20 mouse cellular contexts compared by ENCODE assay signal in the genomic region with DNA sequence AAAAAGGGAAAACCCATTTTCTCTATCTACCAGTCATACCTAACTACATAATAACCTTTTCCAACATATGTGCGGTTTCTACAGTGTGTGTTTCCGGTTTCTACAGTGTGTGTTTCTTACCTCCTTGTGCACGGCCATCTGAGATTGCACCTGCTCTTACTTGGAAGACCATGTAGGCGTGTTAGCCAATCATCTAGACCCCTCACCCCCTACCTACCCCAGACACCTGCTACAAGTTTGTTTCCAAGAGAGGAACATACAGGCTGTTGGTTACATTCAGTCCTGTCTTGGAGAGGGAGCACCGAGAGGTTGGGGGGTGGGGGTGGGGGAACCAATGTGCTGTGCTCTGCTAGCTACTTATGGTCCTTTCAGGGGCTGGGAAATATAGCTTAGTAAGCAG. TPM values are rescaled to one million over a fixed set of nuclear protein-coding genes. Genes with fewer than 3 reads are reported as not detected.
DNase-seq lines count a peak whose midpoint lies in the region; ATAC-seq and TF ChIP-seq lines count a peak whose summit lies in the region.
"Had no signal": no experiment of that assay in that cellular context is flagged by ENCODE, and none has a peak within 500 bp of the region (broad histone marks: within the 10 kb centered on the region; RNA-seq: fewer than 3 reads in every experiment).

No protein-coding gene starts in this region.

- no peak overlapping the region for H3K9ac ChIP-seq in kidney, embryonic 15.5 days
- no peak overlapping the region for H3K9ac ChIP-seq in midbrain, postnatal 0 days (replicated peaks; ENCODE audit: low read length, poor library complexity, severe bottlenecking)
- no peak overlapping the region for H3K9ac ChIP-seq in midbrain, embryonic 13.5 days (replicated peaks)
- no peak overlapping the region; the same call in 1 of the 2 replicates for H3K9ac ChIP-seq in forebrain, embryonic 16.5 days (replicated peaks; ENCODE audit: low read depth, low read length)
- H3K9ac ChIP-seq: liver, embryonic 12.5 days had no signal

- peaks cover 62% of the 10 kb centered on the region for H3K27me3 ChIP-seq in kidney, embryonic 15.5 days
- no peaks in the 10 kb centered on the region for H3K27me3 ChIP-seq in midbrain, postnatal 0 days (ENCODE audit: insufficient read depth, low read length)
- H3K27me3 ChIP-seq in midbrain, embryonic 13.5 days = peaks cover 44% of the 10 kb centered on the region
- no peaks in the 10 kb centered on the region for H3K27me3 ChIP-seq in forebrain, embryonic 16.5 days (replicated peaks; ENCODE audit: control insufficient read depth, insufficient read depth, low read length)

- 79% methylated on average over 5 of the region's 5 CpGs for WGBS in kidney, embryonic 15.5 days
- WGBS in midbrain, postnatal 0 days = 86% methylated on average over 5 of the region's 5 CpGs
- 80% methylated on average over 5 of the region's 5 CpGs for WGBS in midbrain, embryonic 13.5 days
- 51% methylated on average over 5 of the region's 5 CpGs for WGBS in forebrain, embryonic 16.5 days

- H3K36me3 ChIP-seq in kidney, embryonic 15.5 days = no peaks in the 10 kb centered on the region
- H3K36me3 ChIP-seq in midbrain, postnatal 0 days (ENCODE audit: insufficient read depth, low read length) = no peaks in the 10 kb centered on the region
- H3K36me3 ChIP-seq in midbrain, embryonic 13.5 days = no peaks in the 10 kb centered on the region
- H3K36me3 ChIP-seq in forebrain, embryonic 16.5 days (ENCODE audit: control insufficient read depth, insufficient read depth) = no peaks in the 10 kb centered on the region
- H3K36me3 ChIP-seq: liver, embryonic 12.5 days had no signal

- H3K27ac ChIP-seq in kidney, embryonic 15.5 days = no peak overlapping the region
- H3K27ac ChIP-seq in midbrain, postnatal 0 days (ENCODE audit: low read depth, low read length) = no peak overlapping the region
- H3K27ac ChIP-seq in midbrain, embryonic 13.5 days = no peak overlapping the region
- peak overlapping the region; percentile 93 for H3K27ac ChIP-seq in forebrain, embryonic 16.5 days (ENCODE audit: low read length)
- H3K27ac ChIP-seq: liver, embryonic 12.5 days had no signal

- H3K9me3 ChIP-seq in kidney, embryonic 15.5 days (replicated peaks) = no peaks in the 10 kb centered on the region
- no peaks in the 10 kb centered on the region for H3K9me3 ChIP-seq in midbrain, postnatal 0 days (ENCODE audit: low read length)
- H3K9me3 ChIP-seq in midbrain, embryonic 13.5 days = no peaks in the 10 kb centered on the region; the same call in 1 of the 2 replicates
- no peaks in the 10 kb centered on the region for H3K9me3 ChIP-seq in forebrain, embryonic 16.5 days (ENCODE audit: control insufficient read depth, low read length)
- H3K9me3 ChIP-seq: liver, embryonic 12.5 days had no signal

- peak overlapping the region; percentile 90; the same call in 1 of the 2 replicates for H3K4me2 ChIP-seq in kidney, embryonic 15.5 days
- H3K4me2 ChIP-seq in midbrain, postnatal 0 days (ENCODE audit: low read depth, low read length, poor library complexity, severe bottlenecking) = peak overlapping the region; percentile 9; the same call in 1 of the 2 replicates
- H3K4me2 ChIP-seq in midbrain, embryonic 13.5 days (replicated peaks) = no peak overlapping the region
- peak overlapping the region; percentile 97 for H3K4me2 ChIP-seq in forebrain, embryonic 16.5 days (ENCODE audit: low read length)
- H3K4me2 ChIP-seq: heart, embryonic 11.5 days; liver, embryonic 12.5 days had no signal

- H3K4me1 ChIP-seq in kidney, embryonic 15.5 days = peaks cover 19% of the 10 kb centered on the region
- H3K4me1 ChIP-seq in midbrain, postnatal 0 days (ENCODE audit: insufficient read depth, low read length) = no peaks in the 10 kb centered on the region
- peaks cover 30% of the 10 kb centered on the region for H3K4me1 ChIP-seq in midbrain, embryonic 13.5 days (replicated peaks)
- peaks cover 20% of the 10 kb centered on the region for H3K4me1 ChIP-seq in forebrain, embryonic 16.5 days (replicated peaks; ENCODE audit: control insufficient read depth, insufficient read depth, low read length)

- H3K4me3 ChIP-seq in kidney, embryonic 15.5 days (replicated peaks) = no peak overlapping the region
- no peak overlapping the region for H3K4me3 ChIP-seq in midbrain, postnatal 0 days (ENCODE audit: low read depth, low read length)
- H3K4me3 ChIP-seq in midbrain, embryonic 13.5 days (replicated peaks) = no peak overlapping the region
- peak overlapping the region; percentile 77 for H3K4me3 ChIP-seq in forebrain, embryonic 16.5 days (replicated peaks; ENCODE audit: low read length)
- H3K4me3 ChIP-seq: erythroblast, embryonic 14.5 days; liver, embryonic 12.5 days; myocyte had no signal

- ATAC-seq in kidney, embryonic 15.5 days (replicated peaks; ENCODE audit: low FRiP score) = no peak
- no peak for ATAC-seq in midbrain, postnatal 0 days (ENCODE audit: low FRiP score)
- no peak for ATAC-seq in midbrain, embryonic 13.5 days
- ATAC-seq in forebrain, embryonic 16.5 days = no peak
- ATAC-seq: hindbrain, embryonic 16.5 days; liver, embryonic 12.5 days had no signal

- DNase-seq in cerebellum, postnatal 10 days = peak; percentile 73 to 83
- DNase-seq in cerebellum, adult 11-12 months = no peak
- DNase-seq in kidney, postnatal 10 days = no peak
- DNase-seq in midbrain, postnatal 0 days (ENCODE audit: low spot score) = no peak
- DNase-seq in layer of hippocampus, adult 11-12 months (ENCODE audit: low spot score) = no peak
- DNase-seq: heart, postnatal 14 days; kidney, adult 18-20 months; lung, postnatal 14 days; thymus, adult 2 months had no signal

- no peak for TF ChIP-seq CTCF in midbrain, postnatal 0 days (IDR thresholded peaks at IDR 0.05)

RNA-seq across cellular contexts. Expression of gene Adamts18, which starts 1.9 kb away (rescaled TPM):
- 2.7 and 3.9 TPM in 2 replicates for polyA plus RNA-seq in kidney, embryonic 15.5 days (2015; fragmentation: Nextera tagmentation; extraction: Ambion mirVana)
- 4.9 and 5.9 TPM in 2 replicates for total RNA-seq in midbrain, postnatal 0 days (2014; rRNA removed)
- polyA plus RNA-seq in midbrain, postnatal 0 days (2015; fragmentation: Nextera tagmentation; extraction: Ambion mirVana) = 3.0 and 3.2 TPM in 2 replicates
- 3.1 and 4.5 TPM in 2 replicates for polyA plus RNA-seq in midbrain, embryonic 13.5 days (2015; fragmentation: Nextera tagmentation; extraction: Ambion mirVana)
- 21.6 and 23.3 TPM in 2 replicates for polyA plus RNA-seq in forebrain, embryonic 16.5 days (2015; fragmentation: Nextera tagmentation; extraction: Ambion mirVana)
- total RNA-seq: gastrocnemius, adult 18-20 months; megakaryocyte-erythroid progenitor cell, adult 5-6 weeks; MEL had no signal
- polyA plus RNA-seq: erythroblast, embryonic 14.5 days; myocyte had no signal

Comparison
In these comparisons a context has a peak if more than half of its experiments do, and no peak if none do; other contexts are left out.
1. DNase-seq: peak in cerebellum, postnatal 10 days (2 of 2); none in cerebellum, adult 11-12 months (single experiment), kidney, postnatal 10 days (single experiment), midbrain, postnatal 0 days (single experiment) and layer of hippocampus, adult 11-12 months (single experiment).